Comparison of ENCODE assay signal across 15 mouse cellular contexts in the genomic region with DNA sequence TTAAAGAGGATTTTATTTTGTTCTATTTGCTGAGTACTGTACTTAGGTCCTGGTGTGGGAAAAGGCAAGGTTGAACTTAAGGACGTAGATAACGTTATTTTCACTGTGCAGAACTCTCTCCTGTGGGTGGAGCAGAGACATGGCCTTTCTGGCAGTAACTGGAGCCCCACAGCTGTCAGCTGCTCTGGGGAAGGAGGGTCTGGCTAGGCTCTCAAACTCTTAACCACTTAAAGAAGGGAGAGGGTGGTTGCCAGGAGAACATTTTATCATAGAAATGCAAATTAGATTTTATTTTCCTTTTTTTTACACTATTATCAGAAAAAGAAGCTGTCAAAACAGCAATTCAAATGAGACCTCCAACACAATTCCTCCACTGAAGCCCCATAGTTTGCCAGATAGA. TPM values are rescaled to one million over a fixed set of nuclear protein-coding genes. Genes with fewer than 3 reads are reported as not detected.
DNase-seq lines count a peak whose midpoint lies in the region; ATAC-seq lines count a peak whose summit lies in the region.
"Had no signal": no experiment of that assay in that cellular context is flagged by ENCODE, and none has a peak within 500 bp of the region (broad histone marks: within the 10 kb centered on the region; RNA-seq: fewer than 3 reads in every experiment).

No protein-coding gene starts in this region.

- H3K4me1 ChIP-seq in midbrain, embryonic 11.5 days (ENCODE audit: control insufficient read depth, insufficient read depth, low read length) = peaks cover 7% of the 10 kb centered on the region; the same call in 1 of the 2 replicates
- peaks cover 16% of the 10 kb centered on the region for H3K4me1 ChIP-seq in midbrain, embryonic 10.5 days
- H3K4me1 ChIP-seq in heart, embryonic 11.5 days (ENCODE audit: control insufficient read depth, insufficient read depth, low read length) = peaks cover 4% of the 10 kb centered on the region; the same call in 1 of the 2 replicates

- no peaks in the 10 kb centered on the region for H3K27me3 ChIP-seq in midbrain, embryonic 11.5 days (ENCODE audit: control insufficient read depth, insufficient read depth, low read length)
- H3K27me3 ChIP-seq in midbrain, embryonic 10.5 days (ENCODE audit: low read depth, poor library complexity, severe bottlenecking) = no peaks in the 10 kb centered on the region
- no peaks in the 10 kb centered on the region for H3K27me3 ChIP-seq in heart, embryonic 11.5 days (ENCODE audit: control insufficient read depth, insufficient read depth, low read length)
- H3K27me3 ChIP-seq: embryonic facial prominence, embryonic 13.5 days had no signal

- H3K36me3 ChIP-seq in midbrain, embryonic 11.5 days (ENCODE audit: control insufficient read depth, insufficient read depth, low read length) = no peaks in the 10 kb centered on the region; the same call in 1 of the 2 replicates
- H3K36me3 ChIP-seq in midbrain, embryonic 10.5 days = peaks cover 22% of the 10 kb centered on the region
- H3K36me3 ChIP-seq in heart, embryonic 11.5 days (ENCODE audit: control insufficient read depth, insufficient read depth, low read length) = peaks cover 6% of the 10 kb centered on the region; the same call in 1 of the 2 replicates

- H3K4me2 ChIP-seq in midbrain, embryonic 11.5 days = no peak overlapping the region
- H3K4me2 ChIP-seq in heart, embryonic 11.5 days = no peak overlapping the region
- H3K4me2 ChIP-seq: embryonic facial prominence, embryonic 13.5 days had no signal

- intact Hi-C loops in heart, postnatal 25 days (cut with DNase I) = loop anchor here (10.0 kb wide), 1 partner anchor 261 kb away; no protein-coding TSS in a partner anchor

- H3K4me3 ChIP-seq in midbrain, embryonic 11.5 days (ENCODE audit: low read depth, low read length) = no peak overlapping the region
- no peak overlapping the region for H3K4me3 ChIP-seq in midbrain, embryonic 10.5 days
- no peak overlapping the region for H3K4me3 ChIP-seq in heart, embryonic 11.5 days (ENCODE audit: low read depth, low read length)
- H3K4me3 ChIP-seq: embryonic facial prominence, embryonic 13.5 days had no signal

- no peak overlapping the region for H3K27ac ChIP-seq in midbrain, embryonic 11.5 days (ENCODE audit: low read depth, low read length)
- no peak overlapping the region for H3K27ac ChIP-seq in midbrain, embryonic 10.5 days (replicated peaks)
- peak overlapping the region; percentile 50; the same call in 1 of the 2 replicates for H3K27ac ChIP-seq in heart, embryonic 11.5 days (ENCODE audit: low read depth, low read length)
- H3K27ac ChIP-seq: embryonic facial prominence, embryonic 13.5 days; hindbrain, postnatal 0 days had no signal

- no peak overlapping the region for H3K9ac ChIP-seq in midbrain, embryonic 11.5 days (ENCODE audit: low read length)
- H3K9ac ChIP-seq in heart, embryonic 11.5 days (ENCODE audit: low read depth, low read length) = no peak overlapping the region
- H3K9ac ChIP-seq: embryonic facial prominence, embryonic 13.5 days had no signal

- WGBS in midbrain, embryonic 11.5 days = 51% methylated on average over 2 of the region's 2 CpGs
- 49% methylated on average over 2 of the region's 2 CpGs for WGBS in midbrain, embryonic 10.5 days
- WGBS in heart, embryonic 11.5 days (ENCODE audit: insufficient replicate concordance) = 7% methylated on average over 2 of the region's 2 CpGs

- no peaks in the 10 kb centered on the region for H3K9me3 ChIP-seq in midbrain, embryonic 11.5 days (ENCODE audit: control insufficient read depth, low read length)
- no peaks in the 10 kb centered on the region for H3K9me3 ChIP-seq in midbrain, embryonic 10.5 days (replicated peaks)
- no peaks in the 10 kb centered on the region for H3K9me3 ChIP-seq in heart, embryonic 11.5 days (replicated peaks; ENCODE audit: control insufficient read depth, low read length)
- H3K9me3 ChIP-seq: embryonic facial prominence, embryonic 13.5 days had no signal

- DNase-seq in heart, adult 11 months = peak; percentile 96
- no peak for DNase-seq in heart, postnatal 25 days (ENCODE audit: low spot score)
- DNase-seq in midbrain, embryonic 11.5 days (ENCODE audit: low spot score, missing footprints) = peak; percentile 28
- no peak for DNase-seq in midbrain, embryonic 10.5 days (ENCODE audit: low spot score)
- DNase-seq in skeletal muscle tissue, adult 2 months (ENCODE audit: low read depth, low spot score) = peak; percentile 68
- no peak for DNase-seq in urinary bladder, postnatal 10 days (ENCODE audit: low spot score)
- DNase-seq: adrenal gland, postnatal 10 days; B cell, adult 2 months; cerebellum, adult 11-12 months; right cerebral cortex, postnatal 4 days; thymus, adult 18-20 months had no signal

- no peak for ATAC-seq in midbrain, embryonic 11.5 days (ENCODE audit: low FRiP score)
- no peak for ATAC-seq in heart, embryonic 11.5 days (replicated peaks; ENCODE audit: insufficient number of reproducible peaks, low FRiP score, low TSS enrichment)
- ATAC-seq in inflammation-experienced regulatory T-cells, adult 6 months = no peak
- ATAC-seq: hindbrain, postnatal 0 days had no signal

RNA-seq across cellular contexts. Expression of gene Ipo9, which starts 5.5 kb away (rescaled TPM):
- 10 to 100 TPM; 32.2 to 36.0 TPM for total RNA-seq in heart, postnatal 25 days (2021)
- polyA plus RNA-seq in midbrain, embryonic 11.5 days (2014; fragmentation: Nextera tagmentation; extraction: Ambion mirVana) = 167 and 188 TPM in 2 replicates
- polyA plus RNA-seq in midbrain, embryonic 10.5 days (2016; fragmentation: Nextera tagmentation; extraction: Ambion mirVana) = 179 and 191 TPM in 2 replicates
- 111 and 132 TPM in 2 replicates for polyA plus RNA-seq in heart, embryonic 11.5 days (2014; fragmentation: Nextera tagmentation; extraction: Ambion mirVana)
- 10 to 100 TPM; 40.0 to 46.3 (median 41.9) TPM for polyA plus RNA-seq in inflammation-experienced regulatory T-cells, adult 6 months (2017; shearing (Covaris generic))

Comparison
In these comparisons a context has a peak if more than half of its experiments do, and no peak if none do; other contexts are left out.
1. DNase-seq: peak in heart, adult 11 months (single experiment), midbrain, embryonic 11.5 days (single experiment) and skeletal muscle tissue, adult 2 months (single experiment); none in heart, postnatal 25 days (single experiment), midbrain, embryonic 10.5 days (single experiment) and urinary bladder, postnatal 10 days (single experiment).